Mouse (Mus musculus): ENCODE measurements at regions not wholly inside any gene's neighbourhood (a gene's known extent, or its start where the extent isn't known, plus 50 kb on each side); places are given as distances from the start of the nearest gene placed in this dataset.

DNA sequence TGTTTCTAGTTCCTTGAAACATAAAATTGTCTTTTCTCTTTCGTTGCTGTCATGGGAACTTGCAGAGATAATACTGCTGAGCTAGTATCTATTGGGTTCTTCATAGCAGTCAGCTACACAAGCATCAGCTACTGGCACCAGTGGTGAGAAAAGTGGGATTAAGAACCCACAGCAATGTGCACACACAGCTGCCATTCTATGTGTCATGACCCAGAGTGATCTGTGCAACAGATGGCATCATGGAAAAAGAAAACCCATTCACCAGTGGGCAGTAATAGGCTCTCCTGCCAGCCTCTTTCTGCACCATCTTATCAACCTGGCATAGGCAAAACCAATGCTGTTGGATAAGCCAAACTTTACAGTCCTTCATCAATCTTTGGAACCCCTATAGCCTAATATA lies 428.1 kb downstream of the Trib2 start:
- no peak for DNase-seq

- DNase-seq: no peak
These were observed 458.9 kb downstream of the Trib2 start for GRCm38 (mm10) chr12:15357808-15358207.

GRCm38 (mm10) chr12:15320697-15321449 lies 495.8 kb downstream of the Trib2 start:
- DNase-seq: no peak

DNA sequence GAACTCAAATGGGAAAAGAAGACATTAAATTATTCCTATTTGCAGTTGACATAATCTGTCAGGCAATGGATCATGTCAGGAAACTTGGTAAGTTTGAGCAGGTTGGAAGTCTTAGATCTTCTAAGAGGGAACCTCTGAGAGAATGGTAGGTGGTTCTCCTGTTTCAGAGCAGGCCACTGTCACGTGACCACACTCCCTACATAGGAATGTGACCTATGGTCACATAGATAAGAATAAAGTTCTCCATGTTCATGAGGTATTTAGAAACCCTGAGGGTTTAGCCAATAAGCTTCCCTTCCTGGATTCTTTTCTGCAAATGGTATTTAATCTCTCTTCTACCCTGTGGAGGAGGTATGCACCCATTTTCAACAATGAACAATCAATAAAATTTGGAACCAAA lies 497.1 kb downstream of the Trib2 start:
- no peak for DNase-seq

DNA sequence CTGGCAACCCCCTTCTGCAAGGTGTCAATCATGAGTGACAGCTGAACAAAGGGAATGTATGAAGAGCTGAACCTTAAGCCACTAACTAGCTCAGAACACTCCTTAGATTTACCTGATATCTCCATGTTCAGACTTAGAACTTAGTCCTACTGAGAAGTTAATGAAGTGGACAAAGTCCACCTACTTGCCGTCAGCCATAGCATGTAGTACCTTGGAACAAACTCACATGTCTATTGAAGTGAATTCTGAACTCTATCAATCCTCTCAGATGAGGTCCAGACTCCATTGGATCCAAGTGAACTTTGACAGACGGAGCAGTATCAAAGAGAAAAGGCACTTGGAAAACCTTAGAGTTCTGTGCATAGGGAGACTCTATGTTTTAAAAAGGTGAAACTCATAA lies 521.8 kb downstream of the Trib2 start:
- DNase-seq: no peak

DNA sequence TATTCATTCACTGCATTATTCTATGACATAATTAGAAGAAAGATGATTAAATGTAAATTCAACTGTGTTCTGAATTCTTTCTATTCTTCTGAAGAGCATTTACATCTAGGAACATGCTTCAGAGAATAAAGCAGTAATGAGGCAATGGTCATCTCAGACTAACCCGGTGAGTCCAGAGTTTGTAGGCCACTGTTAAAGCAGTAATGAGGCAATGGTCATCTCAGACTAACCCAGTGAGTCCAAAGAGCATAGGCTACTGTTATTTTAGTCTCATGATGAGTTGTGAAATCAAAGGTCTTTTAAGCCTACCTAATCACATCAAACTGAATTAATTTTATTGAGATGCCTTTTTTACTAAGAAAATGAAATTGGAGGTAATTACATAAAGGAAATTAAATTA lies 554.6 kb downstream of the Trib2 start:
- no peak for DNase-seq

DNA sequence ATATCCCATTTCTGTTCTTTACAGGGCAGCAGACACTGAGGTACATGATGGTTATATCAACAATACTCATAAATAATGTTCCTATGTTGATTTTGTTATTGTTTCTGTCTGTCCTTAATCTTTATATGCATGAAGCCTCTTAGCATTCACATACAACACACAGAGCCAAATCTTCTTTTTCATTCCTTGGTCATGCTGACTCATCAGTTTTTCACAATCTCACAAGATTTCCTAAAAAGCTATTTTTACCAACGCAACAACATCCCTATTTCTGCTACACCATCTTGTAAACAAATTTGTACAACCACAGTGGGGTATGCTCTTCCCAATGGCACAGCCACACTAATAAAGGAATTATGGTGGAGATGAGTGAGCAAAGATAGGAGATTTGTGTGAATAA lies 555.1 kb downstream of the Trib2 start:
- DNase-seq: no peak

DNA sequence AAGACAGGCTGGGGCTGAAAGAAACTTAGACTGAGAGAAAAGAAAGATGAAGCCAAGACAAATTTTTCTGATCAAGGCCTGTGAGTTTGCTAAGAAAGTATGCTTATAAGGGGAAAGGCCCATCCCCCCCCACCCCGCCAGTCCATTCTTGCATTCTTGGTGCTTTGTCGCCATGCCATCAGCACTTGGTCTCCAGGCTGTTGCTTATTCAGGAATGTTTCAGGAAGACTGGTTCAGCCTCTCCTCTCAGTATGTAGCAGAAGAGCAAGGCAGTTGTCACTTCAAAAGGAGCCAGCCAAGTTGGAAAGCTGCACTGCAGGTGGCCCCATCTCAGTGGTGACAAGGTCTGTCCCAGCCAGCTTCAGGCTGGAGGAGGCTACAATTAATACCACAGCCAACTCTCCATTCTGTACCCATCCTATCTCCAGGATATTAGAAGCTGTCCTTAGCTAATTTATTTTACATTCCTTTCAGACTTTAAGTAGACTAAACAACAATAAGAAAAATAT lies 555.8 kb downstream of the Trib2 start:
- DNase-seq: no peak

DNA sequence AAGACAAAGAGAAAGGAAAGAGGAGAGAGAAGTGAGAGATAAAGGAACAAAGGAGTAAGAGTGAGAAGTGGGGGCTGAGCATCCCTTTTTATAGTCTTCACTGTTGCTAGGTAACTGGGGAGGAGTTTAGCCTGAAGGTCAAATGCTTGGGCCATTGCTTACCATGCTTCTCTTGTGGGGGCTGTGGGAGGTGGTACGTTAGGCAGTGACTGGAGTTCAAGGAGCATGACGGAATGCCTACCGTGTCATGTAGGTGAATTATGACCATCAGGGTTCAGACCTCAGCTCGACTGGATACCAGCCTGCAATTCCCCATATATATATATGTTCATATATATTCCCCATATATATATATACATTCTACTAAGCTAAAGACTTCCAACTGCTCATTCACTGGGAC lies 571.8 kb downstream of the Trib2 start:
- DNase-seq: no peak

GRCm38 (mm10) chr12:15222497-15223170 lies 594.1 kb downstream of the Trib2 start:
- DNase-seq: no peak

DNA sequence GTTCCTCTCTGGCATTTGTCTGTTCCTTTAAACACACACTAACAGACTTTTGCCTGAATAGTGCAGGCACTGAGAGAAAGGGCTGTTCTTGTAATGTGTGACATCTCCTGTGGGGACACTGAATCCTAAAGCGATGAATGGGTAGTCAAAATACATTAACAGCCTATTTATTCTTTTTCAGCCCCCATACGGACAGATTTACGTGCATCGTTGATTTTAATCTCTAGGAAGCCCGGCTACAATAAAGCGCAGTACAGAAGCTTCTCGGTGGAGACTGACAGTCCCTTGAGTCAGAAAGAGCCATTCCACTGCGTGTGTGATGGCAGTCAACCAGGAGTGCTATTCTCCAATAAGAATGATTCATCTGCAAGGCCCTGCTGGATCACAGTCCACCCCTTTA lies 598.2 kb downstream of the Trib2 start:
- DNase-seq: no peak

GRCm38 (mm10) chr12:15216180-15216579 lies 600.5 kb downstream of the Trib2 start:
- no peak for DNase-seq

DNA sequence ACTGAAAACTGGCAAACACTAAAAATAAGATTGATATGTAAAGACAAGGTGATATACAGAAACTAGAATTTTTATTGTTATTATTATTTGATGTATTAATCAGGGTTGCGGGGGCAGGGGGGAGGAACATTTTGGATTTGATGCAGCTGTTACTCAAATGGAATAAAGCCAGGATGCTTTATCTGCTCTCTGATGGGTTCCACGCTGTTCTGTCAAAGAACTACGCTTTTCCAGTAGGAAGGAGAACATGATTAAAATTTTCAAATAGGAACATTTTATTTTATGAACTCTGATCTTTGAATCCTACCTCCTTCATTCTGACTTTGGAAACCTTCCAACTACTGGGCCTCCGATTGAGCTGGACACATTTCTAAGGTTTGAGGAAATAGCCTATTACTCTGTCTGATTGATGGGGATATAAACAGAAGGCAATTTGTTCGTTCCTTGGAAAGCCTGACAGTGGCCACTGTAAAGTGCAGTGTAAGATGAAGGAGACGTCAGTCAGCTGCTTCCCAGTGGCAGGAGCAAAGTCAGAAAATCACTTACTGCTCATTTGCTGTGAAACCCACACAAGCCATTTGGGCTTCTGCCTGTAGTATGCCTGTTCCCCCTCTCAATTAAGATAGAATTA lies 642.2 kb downstream of the Trib2 start:
- no peak for DNase-seq

GRCm38 (mm10) chr12:15162605-15163004 lies 654.1 kb downstream of the Trib2 start:
- no peak for DNase-seq

- DNase-seq: no peak
These were observed 654.9 kb downstream of the Trib2 start for GRCm38 (mm10) chr12:15161864-15162263.

GRCm38 (mm10) chr12:15160478-15160998 lies 656.2 kb downstream of the Trib2 start:
- DNase-seq: no peak

- DNase-seq: no peak
These were observed 670.3 kb downstream of the Trib2 start for GRCm38 (mm10) chr12:15146398-15146797.

DNA sequence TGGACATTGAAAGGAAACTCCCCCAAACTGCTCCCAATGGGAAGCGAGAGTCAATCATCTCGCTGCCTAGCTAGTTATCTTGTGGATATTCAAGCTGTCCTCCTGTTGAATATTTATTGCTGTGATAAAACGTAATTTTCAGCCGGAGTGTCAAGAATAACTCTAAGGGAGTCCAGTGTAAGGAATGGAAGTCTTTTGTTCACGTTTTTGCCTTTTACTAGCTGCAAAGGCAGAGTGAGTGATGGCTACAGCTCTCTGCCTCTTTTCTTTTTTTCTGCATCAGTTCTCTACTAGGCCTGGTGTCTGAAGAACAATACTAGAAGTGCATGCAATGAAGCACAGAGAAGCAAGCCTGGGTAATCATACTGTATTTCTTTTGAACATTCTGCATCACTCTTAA lies 679.7 kb downstream of the Trib2 start:
- DNase-seq: no peak

GRCm38 (mm10) chr12:15124179-15124578 lies 692.5 kb downstream of the Trib2 start:
- no peak for DNase-seq

GRCm38 (mm10) chr12:15122586-15123212 lies 694.0 kb downstream of the Trib2 start:
- DNase-seq: no peak

- no peak for DNase-seq
These were observed 701.2 kb downstream of the Trib2 start for GRCm38 (mm10) chr12:15115556-15115955.

GRCm38 (mm10) chr12:15114793-15115192 lies 701.9 kb downstream of the Trib2 start:
- no peak for DNase-seq

- DNase-seq: no peak
These were observed 705.7 kb downstream of the Trib2 start for GRCm38 (mm10) chr12:15111049-15111448.
